Mouse (Mus musculus): ENCODE results near the gene Ceacam12. TPM values are rescaled to one million over a fixed set of nuclear protein-coding genes. Genes with fewer than 3 reads are reported as not detected.
"Not testable (repeated sequence)": the region's sequence is repeated elsewhere in the genome, so short reads cannot be mapped to it uniquely, and the experiment has no call there.

Gene Ceacam12
- total RNA-seq (2021), result not detected
- long read RNA-seq, result 0 reads

DNA sequence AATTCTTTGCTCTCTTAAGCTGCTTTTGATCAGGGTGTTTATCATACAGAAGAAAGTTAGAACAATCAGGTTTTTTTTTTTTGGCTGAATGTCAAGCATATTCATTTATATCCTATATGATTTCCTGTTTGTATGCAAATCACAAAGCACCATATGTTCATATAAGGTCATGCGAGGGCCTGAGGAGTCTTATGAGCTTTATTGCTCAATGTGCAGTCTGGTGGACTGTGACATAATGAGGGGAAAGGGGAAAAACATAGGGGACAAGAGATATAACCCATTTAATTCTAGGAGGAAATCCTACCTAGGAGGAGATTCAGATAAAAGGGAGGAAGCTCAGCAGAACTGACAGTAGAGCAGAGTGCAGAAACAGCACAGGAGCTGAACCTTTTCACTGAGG, at the start of gene Ceacam12:
Gene Ceacam12 (plus strand): TSS at position 301 of the 400 bp plus-strand sequence.
- no peak for DNase-seq (ENCODE audit: low spot score in 2 of 2)

DNA sequence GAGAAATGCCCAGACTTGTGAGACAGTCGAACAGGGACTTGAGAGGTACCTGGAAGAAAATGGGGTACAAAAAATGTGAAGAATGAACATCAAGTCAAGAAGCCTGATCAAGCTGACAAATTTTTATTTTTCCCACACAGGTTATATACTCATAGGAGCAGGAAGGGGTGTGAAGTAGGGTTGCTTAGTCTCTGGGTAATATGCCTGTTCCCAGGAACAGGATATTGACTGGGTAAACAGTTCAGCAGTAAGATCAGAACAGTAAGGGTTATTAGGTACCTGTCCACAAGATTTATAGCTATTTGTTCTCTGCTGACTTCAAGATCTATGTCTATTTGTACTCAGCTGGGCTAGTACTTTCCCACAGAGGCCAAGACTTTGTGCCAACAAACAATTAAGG, 8.1 kb downstream of the Ceacam12 start:
- not testable (repeated sequence) for DNase-seq (ENCODE audit: low spot score in 2 of 2)

DNA sequence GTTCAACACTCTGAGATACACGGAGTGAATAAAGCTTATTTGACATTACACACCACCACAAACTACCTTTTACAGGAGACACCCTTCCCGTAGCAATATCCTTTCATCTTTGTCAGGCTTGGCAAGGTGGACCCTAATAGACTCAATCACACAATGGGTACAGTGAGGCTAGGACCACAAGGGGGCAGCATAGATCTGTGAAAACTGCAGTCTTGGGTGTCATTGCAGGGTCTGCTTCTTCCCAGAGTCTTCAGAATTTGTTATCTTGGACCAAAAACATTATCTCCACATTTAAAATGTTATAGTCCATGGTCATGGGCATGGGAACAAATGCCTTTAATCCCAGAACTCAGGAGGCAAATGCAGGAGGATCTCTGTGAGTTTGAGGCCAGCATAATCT, 35.1 kb downstream of the Ceacam12 start:
- no peak for DNase-seq (ENCODE audit: low spot score in 2 of 2)

Small RNAs within 50 kb of the gene (microRNA-seq; reads per million reads assigned to microRNA genes)
- 0 reads per million in 2 experiments for gene Gm22414

Other genes with a start within 250 kb of the Ceacam12 start
- not detected for gene Gm5155, start 194.2 kb upstream of the Ceacam12 start, total RNA-seq (2021)
- not detected for gene Ceacam11, start 93.8 kb upstream of the Ceacam12 start, total RNA-seq (2021)
- not detected for gene Ceacam13, start 56.0 kb upstream of the Ceacam12 start, total RNA-seq (2021)
- gene Igfl3, start 110.6 kb downstream of the Ceacam12 start, total RNA-seq (2021), result not detected
- not detected for gene Mill1, start 179.4 kb downstream of the Ceacam12 start, total RNA-seq (2021)